Mouse (Mus musculus) ES-E14 (cell line): ENCODE data around the gene H2-Q2. TPM values are rescaled to one million over a fixed set of nuclear protein-coding genes. Genes with fewer than 3 reads are reported as not detected.
"Not testable (repeated sequence)": the region's sequence is repeated elsewhere in the genome, so short reads cannot be mapped to it uniquely, and the experiment has no call there.

Experiments used
- DNase-seq: peaks from one replicate; pipeline ENCODE4 v3.0.0-alpha.2; 2013; ENCODE audit warnings: low read depth, low spot score
- H3K27ac ChIP-seq: 2 replicates; pipeline ENCODE4 v1.5.1; 2012; ENCODE audit warnings: low read depth, mild to moderate bottlenecking, low read length, moderate library complexity, mixed read lengths; ENCODE audit not compliant: poor library complexity, insufficient read depth, severe bottlenecking
- H3K36me3 ChIP-seq: 2 replicates; pipeline ENCODE4 v1.6.1; 2012; ENCODE audit warnings: mild to moderate bottlenecking, low read length, moderate library complexity, mixed read lengths; ENCODE audit not compliant: control insufficient read depth, poor library complexity, insufficient read depth, severe bottlenecking
- H3K4me1 ChIP-seq, 2 experiments: fragments of 150-350 bp in 1 of 2; sonication (generic) in 1 of 2; 2 replicates each; pipeline ENCODE4 v1.6.1; 2012; ENCODE audit warnings: low read length in 2 of 2, mild to moderate bottlenecking in 1 of 2, mixed read lengths in 1 of 2; ENCODE audit not compliant: control insufficient read depth in 2 of 2, insufficient read depth in 2 of 2, poor library complexity in 1 of 2
- H3K4me3 ChIP-seq, 2 experiments: fragments of 150-350 bp in 1 of 2; sonication (generic) in 1 of 2; 2 replicates each; pipeline ENCODE4 v1.5.1; 2012; ENCODE audit warnings: low read length in 2 of 2, low read depth in 1 of 2, mild to moderate bottlenecking in 1 of 2, mixed read lengths in 1 of 2; ENCODE audit not compliant: insufficient read depth in 1 of 2, poor library complexity in 1 of 2, severe bottlenecking in 1 of 2
- H3K9ac ChIP-seq: 2 replicates; pipeline ENCODE4 v1.6.1; 2012; ENCODE audit warnings: low read depth, mild to moderate bottlenecking, low read length, mixed read lengths; ENCODE audit not compliant: poor library complexity, insufficient read depth, severe bottlenecking
- H3K9me3 ChIP-seq: fragments of 150-350 bp; sonication (generic); 2 replicates; pipeline ENCODE4 v1.6.1; 2012; ENCODE audit warnings: low read depth, mild to moderate bottlenecking, low read length; ENCODE audit not compliant: control insufficient read depth, insufficient read depth
- CHD2 ChIP-seq: IDR thresholded peaks from 2 replicates; pipeline ENCODE4 v1.6.1; 2014; ENCODE audit warnings: mild to moderate bottlenecking, low read depth, low read length, inconsistent platforms
- HCFC1 ChIP-seq: IDR thresholded peaks from 2 replicates; pipeline ENCODE4 v1.6.1; 2012; ENCODE audit warnings: low read length, inconsistent platforms, borderline replicate concordance; ENCODE audit not compliant: insufficient read depth
- MAFK ChIP-seq: IDR thresholded peaks from 2 replicates; pipeline ENCODE4 v1.6.1; 2014; ENCODE audit warnings: mild to moderate bottlenecking, low read depth, low read length, inconsistent platforms; ENCODE audit not compliant: insufficient read depth
- ZC3H11A ChIP-seq: IDR thresholded peaks from 2 replicates; pipeline ENCODE4 v1.6.1; 2012; ENCODE audit warnings: low read depth, mild to moderate bottlenecking, inconsistent platforms, low read length, borderline replicate concordance
- ZNF384 ChIP-seq: IDR thresholded peaks from 2 replicates; pipeline ENCODE4 v1.6.1; 2012; ENCODE audit warnings: low read depth, low read length, inconsistent platforms
- in situ Hi-C, 2 experiments: fragments of 600-800 bp; cut with MboI; formaldehyde crosslinking; loops; one replicate each; pipeline ENCODE4 v1.15.1; 2025; ENCODE audit warnings: low sequenced_read_pairs in 2 of 2, inconsistent platforms in 1 of 2; ENCODE audit not compliant: unreplicated experiment in 2 of 2
- total RNA-seq: library from RNA; depleted of rRNA; stranded (reverse); fragments of 300-350 nt; gene quantifications from 2 replicates; pipeline ENCODE4 v1.2.3, GENCODE M21; 2012; rRNA removed

Gene H2-Q2
- total RNA-seq, 1 experiment: 0.67 TPM

GRCm38 (mm10) chr17:35379729-35380451 lies 37.8 kb downstream of the H2-Q2 start:
- no peak overlapping the region for H3K27ac ChIP-seq
- no peak for TF ChIP-seq HCFC1
- no peak for TF ChIP-seq CHD2
- no peak for TF ChIP-seq ZC3H11A
- no peak for TF ChIP-seq ZNF384
- TF ChIP-seq MAFK: no peak

GRCm38 (mm10) chr17:35389796-35390195 lies 47.8 kb downstream of the H2-Q2 start:
- H3K4me3 ChIP-seq, H3K9me3 ChIP-seq, H3K27ac ChIP-seq, H3K36me3 ChIP-seq, H3K4me1 ChIP-seq, H3K9ac ChIP-seq, in situ Hi-C loops: not testable (repeated sequence)
- peak; percentile 50 for DNase-seq

More at GRCm38 (mm10) chr17:35379729-35380451, 37.8 kb downstream of the H2-Q2 start:
- Histone ChIP-seq H3K9ac (peak overlapping the region; percentile 78), H3K9me3 (peaks cover 2% of the 10 kb centered on the region; the same call in 1 of the 2 replicates), H3K36me3 (no peaks in the 10 kb centered on the region; the same call in 1 of the 2 replicates), H3K4me1 (no peaks in the 10 kb centered on the region), H3K4me3 (peak overlapping the region; percentile 71 to 78)
- no peak for DNase-seq
- in situ Hi-C loops: no loop called here

DNA sequence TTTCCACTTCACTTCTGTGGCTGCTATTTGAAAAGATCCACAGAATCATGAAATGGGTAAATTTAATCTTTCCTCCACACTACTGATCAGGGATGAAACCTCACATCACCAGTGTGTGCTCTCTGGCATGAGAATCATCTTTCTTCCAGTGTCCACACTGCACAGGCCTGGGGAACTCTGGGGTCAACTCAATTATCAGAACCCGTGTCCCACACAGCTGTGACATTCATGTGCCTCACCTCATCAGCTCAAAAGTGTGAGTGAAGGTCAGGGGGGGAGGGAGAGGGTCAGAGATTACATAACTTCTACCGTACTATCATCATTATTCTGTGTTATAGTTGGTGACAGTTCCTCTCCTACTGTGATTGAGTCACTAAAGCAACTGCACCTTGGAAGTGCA lies 50.6 kb downstream of the H2-Q2 start:
- in situ Hi-C loops, H3K4me1 ChIP-seq, H3K9ac ChIP-seq, H3K27ac ChIP-seq, H3K4me3 ChIP-seq, DNase-seq, H3K36me3 ChIP-seq, H3K9me3 ChIP-seq: not testable (repeated sequence)

- peak overlapping the region; percentile 33 to 42; a peak in 3 of 4 replicates for H3K4me3 ChIP-seq
- H3K4me1 ChIP-seq, H3K27ac ChIP-seq, H3K36me3 ChIP-seq, H3K9me3 ChIP-seq, DNase-seq, in situ Hi-C loops: not testable (repeated sequence)
- H3K9ac ChIP-seq: peak overlapping the region; percentile 34; the same call in 1 of the 2 replicates
Measured at GRCm38 (mm10) chr17:35393864-35394800, 52.1 kb downstream of the H2-Q2 start.

Other genes with a start within 250 kb of the H2-Q2 start
- 0.49 TPM in 1 of 2 replicates, not detected in the other for gene Ly6g5c, start 234.0 kb upstream of the H2-Q2 start, total RNA-seq
- 1.4 and 1.5 TPM in 2 replicates for gene Ly6g5b, start 226.8 kb upstream of the H2-Q2 start, total RNA-seq
- 21.9 and 31.1 TPM in 2 replicates for gene Gpank1, start 220.8 kb upstream of the H2-Q2 start, total RNA-seq
- 78.0 and 98.6 TPM in 2 replicates for gene Csnk2b, start 220.2 kb upstream of the H2-Q2 start, total RNA-seq
- 11.2 and 11.7 TPM in 2 replicates for gene D17H6S53E, start 215.9 kb upstream of the H2-Q2 start, total RNA-seq
- gene Apom, start 210.2 kb upstream of the H2-Q2 start, total RNA-seq: 7.5 and 10.0 TPM in 2 replicates
- 208 and 245 TPM in 2 replicates for gene Bag6, start 207.1 kb upstream of the H2-Q2 start, total RNA-seq
- gene Prrc2a, start 177.3 kb upstream of the H2-Q2 start, total RNA-seq: 147 and 161 TPM in 2 replicates
- gene Aif1, start 166.2 kb upstream of the H2-Q2 start, total RNA-seq: not detected in 2 replicates
- gene Lst1, start 153.8 kb upstream of the H2-Q2 start, total RNA-seq: 2.6 and 2.7 TPM in 2 replicates
- gene Ltb, start 147.8 kb upstream of the H2-Q2 start, total RNA-seq: 10.1 and 19.6 TPM in 2 replicates
- 0.22 TPM in 1 of 2 replicates, not detected in the other for gene Tnf, start 140.2 kb upstream of the H2-Q2 start, total RNA-seq
- gene Lta, start 136.9 kb upstream of the H2-Q2 start, total RNA-seq: 0.13 TPM in 1 of 2 replicates, not detected in the other
- not detected in 2 replicates for gene Gm16181, start 121.4 kb upstream of the H2-Q2 start, total RNA-seq
- gene Atp6v1g2, start 108.6 kb upstream of the H2-Q2 start, total RNA-seq: 0.21 and 0.71 TPM in 2 replicates
- 6.1 and 6.6 TPM in 2 replicates for gene Nfkbil1, start 106.5 kb upstream of the H2-Q2 start, total RNA-seq
- gene Ddx39b, start 100.5 kb upstream of the H2-Q2 start, total RNA-seq: 316 and 414 TPM in 2 replicates
- gene H2-D1, start 79.5 kb upstream of the H2-Q2 start, total RNA-seq: 30.1 and 44.9 TPM in 2 replicates
- 0.11 TPM in 1 of 2 replicates, not detected in the other for gene H2-Q1, start 21.8 kb upstream of the H2-Q2 start, total RNA-seq
- 9.1 and 19.9 TPM in 2 replicates for gene H2-Q4, start 37.4 kb downstream of the H2-Q2 start, total RNA-seq
- gene H2-Q6, start 82.6 kb downstream of the H2-Q2 start, total RNA-seq: 0.94 and 2.3 TPM in 2 replicates
- gene H2-Q7, start 96.9 kb downstream of the H2-Q2 start, total RNA-seq: 2.1 and 4.8 TPM in 2 replicates
- 2.1 and 3.1 TPM in 2 replicates for gene H2-Q10, start 127.8 kb downstream of the H2-Q2 start, total RNA-seq
- gene Pou5f1, start 163.8 kb downstream of the H2-Q2 start, total RNA-seq: 844 and 868 TPM in 2 replicates
- 7.6 and 10.5 TPM in 2 replicates for gene Tcf19, start 174.6 kb downstream of the H2-Q2 start, total RNA-seq
- gene Cchcr1, start 174.9 kb downstream of the H2-Q2 start, total RNA-seq: 28.5 and 31.8 TPM in 2 replicates
- 4.3 and 8.9 TPM in 2 replicates for gene Psors1c2, start 191.0 kb downstream of the H2-Q2 start, total RNA-seq
- gene Cdsn, start 209.9 kb downstream of the H2-Q2 start, total RNA-seq: 1.1 and 1.2 TPM in 2 replicates
- 0.22 and 0.42 TPM in 2 replicates for gene 2300002M23Rik, start 225.2 kb downstream of the H2-Q2 start, total RNA-seq